Mouse (Mus musculus): ENCODE measurements around the gene Zfp628.

DNA sequence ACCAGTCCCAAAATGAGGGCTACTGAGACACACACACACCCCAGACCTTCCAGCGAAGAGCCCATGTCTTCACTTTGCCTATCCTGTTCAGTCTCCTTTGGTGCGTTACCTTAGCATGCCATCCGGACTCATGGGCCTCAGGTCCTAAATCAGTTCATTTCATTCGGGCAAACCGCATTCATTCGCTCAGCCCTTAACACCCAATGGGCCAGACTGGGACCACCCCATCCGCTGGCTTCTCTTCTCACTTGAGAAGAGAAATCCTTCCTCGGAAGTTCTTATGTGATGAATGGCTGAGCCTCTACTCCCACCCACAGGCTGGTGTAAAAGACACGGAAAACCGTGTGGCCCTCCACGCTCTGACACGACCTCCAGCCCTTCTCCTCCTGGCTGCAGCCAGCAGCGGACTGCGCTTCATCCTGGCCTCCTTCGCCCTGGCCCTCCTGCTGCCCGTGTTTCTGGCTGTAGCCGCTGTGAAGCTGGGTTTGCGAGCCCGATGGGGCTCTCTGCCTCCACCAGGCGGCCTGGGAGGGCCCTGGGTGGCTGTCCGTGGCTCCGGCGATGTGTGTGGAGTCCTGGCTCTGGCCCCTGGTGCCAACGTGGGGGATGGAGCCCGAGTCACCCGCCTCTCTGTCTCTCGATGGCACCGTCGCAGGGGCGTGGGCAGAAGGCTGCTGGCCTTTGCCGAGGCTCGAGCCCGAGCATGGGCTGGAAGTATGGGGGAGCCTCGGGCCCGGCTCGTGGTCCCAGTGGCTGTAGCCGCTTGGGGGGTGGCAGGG is 8.8 kb downstream of the Zfp628 start:
- TF ChIP-seq CTCF (IDR thresholded peaks at IDR 0.05; ENCODE audit: low read depth, low read length), result peak; percentile 38; the same call in 1 of the 2 replicates
- no peak for TF ChIP-seq POLR2A (IDR thresholded peaks at IDR 0.05; ENCODE audit: extremely low read depth, insufficient read depth, low read length)
